Mouse (Mus musculus): ENCODE measurements around the gene Gmds.

Gene Gmds

GRCm38 (mm10) chr13:32338513-32339365, at the start of gene Gmds:
Gene Gmds (minus strand): TSS chr13:32338740.
- DNase-seq (ENCODE audit: low read depth in 1 of 2, low spot score in 2 of 2) = peak; percentile 77 to 78

DNA sequence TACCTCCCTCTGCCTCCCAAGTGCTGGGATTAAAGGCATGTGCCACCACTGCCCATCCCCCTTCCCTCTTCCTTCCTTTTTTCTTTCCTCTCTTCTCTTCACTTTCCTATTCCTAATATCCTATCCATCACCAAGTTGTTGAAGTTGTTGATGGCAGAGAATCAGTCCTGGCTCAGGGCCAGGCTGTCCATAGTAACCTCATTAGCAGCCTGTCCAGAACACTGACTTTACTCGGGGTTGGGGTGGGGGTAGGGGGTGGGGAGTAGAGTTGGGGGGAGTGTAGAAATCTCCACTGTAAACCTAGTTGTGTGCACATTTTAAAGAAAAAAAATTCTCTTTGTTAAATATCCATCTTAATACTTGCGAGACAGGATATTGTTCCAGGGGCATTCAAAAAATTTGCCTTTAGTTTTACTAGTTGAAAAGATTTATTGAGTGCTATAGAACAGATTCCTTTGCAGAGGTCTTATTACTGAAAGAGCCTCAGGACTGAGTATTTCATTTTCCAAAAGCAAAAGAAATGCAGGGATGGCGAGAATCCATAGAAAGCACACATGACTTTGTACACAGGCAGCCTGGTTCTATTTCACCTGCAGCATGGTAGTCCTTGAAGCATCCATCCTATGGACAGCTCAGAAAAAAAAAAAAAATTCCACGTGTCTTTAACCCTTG, 47.0 kb upstream of the Gmds start:
- DNase-seq (ENCODE audit: low read depth in 1 of 2, low spot score in 2 of 2) = no peak

DNA sequence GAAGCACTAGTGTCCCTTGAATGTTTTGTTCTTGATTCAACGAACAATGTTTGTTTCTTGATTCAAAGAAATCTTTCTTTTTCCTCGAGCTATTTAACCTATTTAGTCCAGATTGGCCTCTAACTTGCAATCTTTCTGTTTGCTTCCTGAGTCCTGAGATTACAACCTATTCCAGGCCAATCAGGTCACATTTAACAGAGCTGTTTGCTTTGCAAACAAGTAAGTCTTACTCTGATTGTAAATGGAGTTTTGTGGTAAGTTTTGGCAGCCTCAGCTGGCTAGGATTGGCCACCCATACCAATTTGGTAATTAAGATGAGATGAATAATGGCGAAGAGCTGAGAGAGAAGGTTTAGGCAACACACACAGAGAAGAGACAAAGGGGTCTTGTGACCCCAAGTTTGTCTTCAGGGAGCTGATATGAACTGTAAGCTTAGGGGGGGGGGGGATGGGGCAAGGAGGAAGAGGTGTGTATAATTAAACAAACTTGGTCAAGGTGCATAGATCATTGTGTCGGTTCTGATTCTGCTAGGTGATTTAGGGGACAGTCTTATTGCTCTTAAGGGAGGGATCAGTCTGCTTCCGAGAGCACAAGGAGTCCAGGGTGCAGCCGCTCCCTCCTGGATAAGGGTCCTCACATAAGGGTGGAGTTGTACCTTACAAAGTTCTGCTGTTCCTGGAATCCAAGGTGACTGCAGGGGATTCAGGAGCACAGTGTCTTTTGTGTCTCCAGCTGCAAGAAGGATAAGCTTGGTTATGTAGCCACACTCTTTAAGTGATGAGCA, 43.9 kb upstream of the Gmds start:
- no peak for DNase-seq (ENCODE audit: low read depth in 1 of 2, low spot score in 2 of 2)

GRCm38 (mm10) chr13:32378634-32379033, 40.1 kb upstream of the Gmds start:
- no peak for DNase-seq (ENCODE audit: low read depth in 1 of 2, low spot score in 2 of 2)

- DNase-seq (ENCODE audit: low read depth in 1 of 2, low spot score in 2 of 2) = no peak
Observed at GRCm38 (mm10) chr13:32372531-32372883, 34.0 kb upstream of the Gmds start.

DNA sequence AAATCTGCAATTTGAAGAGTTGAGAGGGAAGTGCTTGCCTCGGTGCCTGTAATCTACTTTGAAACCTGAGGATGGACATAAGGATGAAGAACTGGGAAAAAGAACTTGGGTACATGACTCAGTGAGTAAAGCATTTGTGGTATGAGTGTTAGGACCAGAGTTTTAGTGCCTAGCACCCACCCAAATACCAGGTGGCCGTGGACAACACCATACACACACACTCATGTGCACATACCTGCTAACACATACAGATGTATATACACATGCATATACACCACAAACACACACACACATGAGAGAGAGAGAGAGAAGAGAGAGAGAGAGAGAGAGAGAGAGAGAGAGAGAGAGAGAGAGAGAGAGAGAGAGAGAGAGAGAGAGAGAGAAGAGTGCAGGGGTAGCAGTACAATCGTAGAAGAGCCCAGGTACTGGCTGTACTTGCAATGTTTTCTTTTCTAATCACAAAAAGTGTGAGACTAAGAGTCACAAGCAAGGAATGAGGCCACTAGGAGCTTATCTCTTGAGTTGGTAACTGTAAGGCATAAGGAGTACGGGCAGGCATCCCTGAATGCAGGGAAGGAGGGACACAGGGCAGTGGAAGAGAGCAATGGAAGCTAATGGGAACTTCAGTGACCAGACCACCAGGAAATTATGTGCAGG, 33.5 kb upstream of the Gmds start:
- DNase-seq (ENCODE audit: low read depth in 1 of 2, low spot score in 2 of 2) = no peak

DNA sequence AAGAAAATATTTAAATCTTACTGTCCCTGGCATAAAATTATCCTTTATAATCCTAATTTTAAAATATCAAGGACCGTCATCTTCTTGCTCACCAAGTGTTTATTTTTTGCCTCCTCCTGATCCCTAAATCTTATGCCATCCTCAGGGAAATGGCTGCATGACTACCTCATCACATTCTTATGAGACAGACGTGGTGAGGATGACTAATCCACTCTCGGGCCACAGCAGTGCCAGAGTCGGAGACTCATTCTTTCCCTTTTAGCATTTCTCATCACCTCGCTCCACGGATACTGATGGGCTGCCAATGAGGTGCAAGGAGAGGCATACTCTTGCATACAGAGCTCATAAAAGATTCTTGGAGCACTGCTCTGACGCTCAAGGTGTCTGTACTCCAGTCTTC, 32.2 kb upstream of the Gmds start:
- no peak for DNase-seq (ENCODE audit: low read depth in 1 of 2, low spot score in 2 of 2)

- no peak for DNase-seq (ENCODE audit: low read depth in 1 of 2, low spot score in 2 of 2)
Observed at GRCm38 (mm10) chr13:32370135-32370534, 31.6 kb upstream of the Gmds start.

GRCm38 (mm10) chr13:32337735-32338512, 616 bp downstream of the Gmds start:
- no peak for DNase-seq (ENCODE audit: low read depth in 1 of 2, low spot score in 2 of 2)

GRCm38 (mm10) chr13:32318309-32318708, 20.2 kb downstream of the Gmds start:
- DNase-seq (ENCODE audit: low read depth in 1 of 2, low spot score in 2 of 2) = no peak

DNA sequence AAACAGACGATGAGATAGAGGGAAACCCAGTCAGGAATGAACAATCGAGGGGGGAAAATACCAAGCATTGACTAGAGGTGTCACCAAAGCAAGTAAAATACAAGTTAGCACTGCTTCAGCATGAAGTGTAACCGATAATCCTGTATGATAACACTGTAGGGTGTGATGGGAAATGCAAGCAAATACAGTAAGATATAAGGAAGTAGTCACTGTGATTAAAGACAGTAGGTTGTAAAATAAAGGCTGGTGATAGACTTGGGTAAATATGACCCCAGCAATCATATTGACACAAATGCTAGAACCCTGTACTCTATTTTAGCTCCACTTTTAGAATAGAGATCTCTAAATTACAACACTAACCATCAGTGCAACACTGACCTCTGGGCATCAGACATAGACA, 21.2 kb downstream of the Gmds start:
- no peak for DNase-seq (ENCODE audit: low read depth in 1 of 2, low spot score in 2 of 2)

GRCm38 (mm10) chr13:32312663-32313062, 25.9 kb downstream of the Gmds start:
- DNase-seq (ENCODE audit: low read depth in 1 of 2, low spot score in 2 of 2) = peak in 1 of 2 experiments; percentile 7

DNA sequence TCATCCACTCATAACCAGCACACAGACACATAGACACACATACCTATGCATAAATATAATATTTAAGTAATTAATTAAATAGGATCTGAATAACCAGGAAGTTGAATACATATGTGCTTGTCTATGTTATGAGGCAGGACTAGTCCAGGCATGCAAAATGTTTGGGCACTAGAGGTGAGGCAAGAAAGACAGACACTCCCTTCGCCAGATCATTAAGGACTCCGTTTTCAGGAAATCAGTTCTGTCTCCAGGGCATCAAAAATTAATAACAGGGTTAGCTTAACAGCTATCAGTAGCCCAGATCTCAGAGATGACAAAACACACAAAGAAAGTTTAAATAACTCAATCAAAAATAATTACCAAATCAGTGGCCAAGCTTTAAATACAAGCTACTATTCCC, 27.1 kb downstream of the Gmds start:
- DNase-seq (ENCODE audit: low read depth in 1 of 2, low spot score in 2 of 2) = no peak

- no peak for DNase-seq (ENCODE audit: low read depth in 1 of 2, low spot score in 2 of 2)
Observed at GRCm38 (mm10) chr13:32298456-32298855, 40.1 kb downstream of the Gmds start.

DNA sequence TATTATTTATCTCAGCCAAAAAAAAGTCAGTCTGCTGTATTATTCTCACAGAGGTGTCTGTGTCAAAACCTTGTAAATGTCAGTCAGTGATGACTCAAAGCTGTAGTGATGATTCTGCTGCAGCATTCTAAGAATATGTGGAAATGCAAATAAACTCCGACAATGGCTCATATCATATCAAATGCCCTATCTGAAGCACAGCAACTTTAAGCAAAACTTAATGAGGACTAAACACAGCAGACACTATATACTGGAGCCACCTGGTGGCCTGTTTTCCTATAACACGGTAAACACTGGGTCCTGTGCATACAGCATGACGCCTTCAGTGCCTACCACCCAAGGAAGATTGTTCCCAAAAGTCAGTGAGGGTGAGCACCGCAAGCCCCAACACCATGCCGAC, 41.1 kb downstream of the Gmds start:
- no peak for DNase-seq (ENCODE audit: low read depth in 1 of 2, low spot score in 2 of 2)

DNA sequence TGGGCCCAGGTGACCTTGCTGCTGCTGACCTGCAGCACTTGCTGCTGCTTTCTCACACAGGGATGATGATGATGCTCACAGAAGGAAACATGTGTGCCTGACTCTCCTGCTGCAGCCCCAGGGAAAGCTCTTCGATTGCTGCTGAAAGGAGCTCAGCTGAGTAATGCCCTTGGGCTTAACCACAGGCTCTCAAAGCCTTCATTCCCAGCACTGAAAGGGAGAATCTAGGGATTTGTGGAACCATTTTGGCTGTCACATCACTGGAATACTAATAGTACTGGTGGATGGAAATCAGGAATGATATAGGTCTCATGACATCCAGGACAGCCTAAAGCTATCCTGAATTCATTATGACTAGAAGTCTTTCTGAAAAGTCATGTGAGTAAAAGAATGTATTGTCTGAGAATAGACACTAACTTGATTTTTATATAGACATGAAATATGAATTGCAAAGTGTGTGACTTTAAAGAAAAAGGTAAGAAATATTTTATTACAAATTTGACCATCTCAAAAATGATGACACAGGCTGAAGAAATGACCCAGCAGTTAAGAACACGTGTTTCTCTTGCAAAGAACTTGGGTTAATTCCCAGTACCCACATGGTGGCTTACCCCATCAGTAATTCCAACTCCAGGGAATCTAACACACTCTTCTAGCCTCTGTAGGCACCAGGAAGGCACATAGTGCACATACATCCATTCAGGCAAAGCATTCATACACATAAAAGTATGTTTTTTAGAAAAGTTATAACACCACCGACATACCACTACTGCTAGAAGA, 43.9 kb downstream of the Gmds start:
- no peak for DNase-seq (ENCODE audit: low read depth in 1 of 2, low spot score in 2 of 2)

DNA sequence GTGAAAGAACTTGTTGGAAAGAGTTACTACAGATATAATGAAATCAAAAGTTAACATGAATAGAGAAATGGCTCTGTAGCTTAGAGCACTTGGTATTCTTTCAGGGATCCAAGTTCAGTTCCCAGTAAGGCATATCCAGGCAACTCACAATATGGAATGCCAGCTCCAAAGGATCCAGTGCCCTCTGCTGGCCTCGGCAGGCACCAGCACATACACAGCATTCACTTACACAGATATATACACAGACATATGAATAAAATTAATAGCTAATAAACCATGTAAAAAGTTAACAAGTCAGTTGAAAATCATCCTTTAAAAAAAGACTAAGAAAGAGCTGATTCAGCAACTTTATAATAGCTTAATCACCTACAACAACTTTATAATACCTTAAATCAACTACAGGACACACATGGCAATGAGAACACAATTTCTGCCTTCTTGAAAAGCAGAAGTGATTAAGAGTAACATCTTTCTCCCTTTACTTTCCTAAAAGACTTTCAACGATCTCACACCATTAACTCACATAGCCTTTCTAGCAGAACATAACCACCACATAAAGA, 65.5 kb downstream of the Gmds start:
- no peak for DNase-seq (ENCODE audit: low read depth in 1 of 2, low spot score in 2 of 2)

DNA sequence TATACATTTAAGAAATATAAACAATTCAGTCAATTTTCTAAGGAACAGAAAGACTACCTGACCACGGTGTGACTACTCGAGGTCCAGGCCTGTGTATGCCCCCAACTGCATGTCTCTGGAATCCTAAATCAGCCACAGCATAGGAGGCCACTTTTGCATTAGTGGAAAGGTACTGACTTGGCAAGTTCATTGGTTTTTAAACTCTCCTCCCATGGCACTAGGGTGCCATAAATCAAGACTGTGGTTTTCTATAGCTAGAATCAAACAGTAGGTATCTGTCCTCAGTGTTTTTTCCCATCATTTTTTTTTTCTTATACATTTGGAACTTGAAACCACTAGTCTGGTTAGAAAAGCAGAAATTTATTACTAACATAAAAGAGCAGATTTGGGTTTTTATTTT, 68.8 kb downstream of the Gmds start:
- no peak for DNase-seq (ENCODE audit: low read depth in 1 of 2, low spot score in 2 of 2)

DNA sequence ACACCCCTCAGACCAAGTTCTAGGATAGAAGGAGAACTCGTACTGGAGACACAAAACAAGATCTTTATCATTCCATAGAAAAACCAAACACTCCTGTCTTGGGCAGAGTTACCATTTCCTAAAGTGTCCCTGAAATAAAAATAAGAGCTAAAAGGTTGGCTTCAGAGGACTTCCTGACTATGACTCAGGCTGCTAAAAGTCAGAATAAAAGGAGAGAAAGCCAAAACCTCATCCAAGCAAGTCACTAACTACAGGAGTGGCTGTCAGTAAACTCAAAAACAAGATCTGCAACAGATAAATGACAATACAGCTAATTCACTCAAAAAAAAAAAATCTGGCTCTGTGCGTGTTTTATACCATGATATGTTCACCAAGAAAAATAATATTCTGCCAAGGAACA, 69.3 kb downstream of the Gmds start:
- no peak for DNase-seq (ENCODE audit: low read depth in 1 of 2, low spot score in 2 of 2)

GRCm38 (mm10) chr13:32268284-32268683, 70.3 kb downstream of the Gmds start:
- DNase-seq (ENCODE audit: low read depth in 1 of 2, low spot score in 2 of 2) = no peak
